In genomic region chr16:49796954-49797353, GRCm38 (mm10) we compare ENCODE assay signal across 11 mouse cellular contexts.
"Had no signal": no experiment of that assay in that cellular context is flagged by ENCODE, and none has a peak within 500 bp of the region (broad histone marks: within the 10 kb centered on the region; RNA-seq: fewer than 3 reads in every experiment).

No protein-coding gene starts in this region.

- H3K27me3 ChIP-seq: limb, embryonic 15.5 days; lung, embryonic 15.5 days; megakaryocyte, embryonic 14.5 days; midbrain, embryonic 15.5 days had no signal

- H3K27ac ChIP-seq: limb, embryonic 15.5 days; lung, embryonic 15.5 days; macrophage; midbrain, embryonic 15.5 days had no signal

- H3K4me1 ChIP-seq: limb, embryonic 15.5 days; midbrain, embryonic 15.5 days had no signal

- H3K4me2 ChIP-seq: limb, embryonic 15.5 days; lung, embryonic 15.5 days; midbrain, embryonic 11.5 days; midbrain, embryonic 15.5 days had no signal

- H3K36me3 ChIP-seq: limb, embryonic 15.5 days; lung, embryonic 15.5 days; midbrain, embryonic 15.5 days had no signal

- H3K9me3 ChIP-seq: limb, embryonic 15.5 days; lung, embryonic 15.5 days; megakaryocyte, embryonic 14.5 days; midbrain, embryonic 15.5 days had no signal

- H3K4me3 ChIP-seq: limb, embryonic 15.5 days; lung, embryonic 15.5 days; megakaryocyte, embryonic 14.5 days; midbrain, embryonic 15.5 days had no signal

- H3K9ac ChIP-seq: limb, embryonic 15.5 days; lung, embryonic 15.5 days; midbrain, embryonic 15.5 days had no signal

- DNase-seq: kidney, adult 8-10 months; kidney, postnatal 25 days; lung, postnatal 14 days; right cerebral cortex, postnatal 25 days; thymus, postnatal 36 days had no signal

- ATAC-seq: midbrain, embryonic 15.5 days had no signal
